Mouse (Mus musculus): ENCODE results near the gene Actb. TPM values are rescaled to one million over a fixed set of nuclear protein-coding genes. Genes with fewer than 3 reads are reported as not detected.

Actb gene
- polyA plus RNA-seq, 1 experiment from 2014 or later, result 2,926 TPM

DNA sequence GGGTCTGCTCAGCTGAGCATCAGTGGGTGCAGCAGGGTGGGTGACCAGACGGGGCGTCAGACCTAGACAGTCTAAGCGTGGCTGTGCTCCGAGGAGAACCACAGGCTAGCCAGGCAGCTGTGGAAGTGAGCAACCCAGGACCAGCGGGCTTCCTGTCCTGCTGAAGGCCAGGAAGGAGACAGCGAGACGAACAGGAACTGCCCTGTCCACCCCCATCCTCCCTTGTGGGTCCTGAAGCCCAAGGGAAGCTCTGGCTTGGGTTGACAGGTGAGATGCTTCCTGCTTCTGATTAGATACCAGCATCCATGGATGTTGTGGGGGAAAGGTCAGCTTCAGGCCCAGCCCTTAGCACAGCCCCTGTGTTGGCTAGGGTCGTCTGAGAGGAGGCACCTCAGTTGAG lies 24.6 kb downstream of the Actb start:
- ATAC-seq, result no peak
- CTCF ChIA-PET, result interaction anchor here (0.9 kb wide), 1 partner anchor 50 kb away, joined by 5 read pairs; no protein-coding TSS in a partner anchor
- DNase-seq (ENCODE audit: low read depth, low spot score), result no peak
- POLR2A ChIA-PET, result no interaction called here
- in situ Hi-C loops (cut with MboI; ENCODE audit: low pct_unique_long_range_greater_than_20kb), result no loop called here
- no peaks in the 10 kb centered on the region for H3K27me3 ChIP-seq
- no peak for TF ChIP-seq CTCF (IDR thresholded peaks at IDR 0.05)

DNA sequence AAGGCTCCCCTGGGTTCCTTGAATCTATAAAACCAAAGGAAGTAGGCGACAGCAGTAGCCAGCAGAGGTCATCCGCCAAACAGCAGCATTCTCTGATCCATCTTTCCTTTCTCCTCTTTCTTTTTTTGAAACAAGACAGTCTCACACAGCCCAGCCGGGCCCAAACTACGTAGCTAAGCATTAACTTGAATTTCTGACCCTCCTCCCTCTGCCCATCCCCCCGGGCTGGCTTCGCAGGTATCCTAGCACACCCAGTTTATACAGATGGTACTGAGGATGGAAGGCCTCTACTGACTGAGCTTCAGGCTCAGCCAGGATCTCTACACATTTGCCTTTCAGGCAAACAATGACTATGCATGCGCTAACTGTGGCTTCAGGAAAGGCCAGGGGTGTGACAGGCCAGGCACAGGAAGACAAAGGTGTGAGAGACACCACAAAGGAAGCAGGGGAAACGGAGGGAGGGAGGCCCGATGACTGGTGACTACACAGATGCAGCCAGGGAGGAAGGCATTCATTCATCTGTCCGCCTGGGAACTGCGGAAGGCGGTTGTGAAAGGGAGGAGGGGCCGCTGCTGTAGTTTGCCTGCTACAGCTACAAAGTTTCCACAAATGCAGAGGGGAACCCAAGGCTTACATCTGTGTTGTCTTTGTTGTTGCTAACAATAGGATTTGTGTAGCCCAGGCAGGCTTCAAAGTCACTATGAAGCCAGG lies 25.6 kb downstream of the Actb start:
- DNase-seq (ENCODE audit: low read depth, low spot score) (no peak), ATAC-seq (no peak)
- in situ Hi-C loops (cut with MboI; ENCODE audit: low pct_unique_long_range_greater_than_20kb), result no loop called here
- no peak for TF ChIP-seq CTCF (IDR thresholded peaks at IDR 0.05)
- POLR2A ChIA-PET, result interaction anchor here (0.7 to 1.5 kb wide), 2 partner anchors 11 to 46 kb away, joined by 3 to 5 read pairs; no protein-coding TSS in a partner anchor
- H3K27me3 ChIP-seq, result no peaks in the 10 kb centered on the region
- CTCF ChIA-PET, result interaction anchor here (0.8 to 3.5 kb wide), 4 partner anchors 17 to 55 kb away, joined by 3 to 19 read pairs (median 11); no protein-coding TSS in a partner anchor

GRCm38 (mm10) chr5:142880246-142880645 lies 26.3 kb downstream of the Actb start:
- ChIA-PET CTCF (interaction anchor here (0.8 to 3.5 kb wide), 7 partner anchors 7 to 156 kb away, joined by 3 to 19 read pairs (median 5); partner anchors contain the start of gene Fbxl18), POLR2A (interaction anchor here (1.5 kb wide), 1 partner anchor 47 kb away, joined by 3 read pairs; no protein-coding TSS in a partner anchor)
- TF ChIP-seq CTCF (IDR thresholded peaks at IDR 0.05), result no peak
- no peak for DNase-seq (ENCODE audit: low read depth, low spot score)
- no peak for ATAC-seq
- H3K27me3 ChIP-seq, result no peaks in the 10 kb centered on the region
- in situ Hi-C loops (cut with MboI; ENCODE audit: low pct_unique_long_range_greater_than_20kb), result no loop called here

DNA sequence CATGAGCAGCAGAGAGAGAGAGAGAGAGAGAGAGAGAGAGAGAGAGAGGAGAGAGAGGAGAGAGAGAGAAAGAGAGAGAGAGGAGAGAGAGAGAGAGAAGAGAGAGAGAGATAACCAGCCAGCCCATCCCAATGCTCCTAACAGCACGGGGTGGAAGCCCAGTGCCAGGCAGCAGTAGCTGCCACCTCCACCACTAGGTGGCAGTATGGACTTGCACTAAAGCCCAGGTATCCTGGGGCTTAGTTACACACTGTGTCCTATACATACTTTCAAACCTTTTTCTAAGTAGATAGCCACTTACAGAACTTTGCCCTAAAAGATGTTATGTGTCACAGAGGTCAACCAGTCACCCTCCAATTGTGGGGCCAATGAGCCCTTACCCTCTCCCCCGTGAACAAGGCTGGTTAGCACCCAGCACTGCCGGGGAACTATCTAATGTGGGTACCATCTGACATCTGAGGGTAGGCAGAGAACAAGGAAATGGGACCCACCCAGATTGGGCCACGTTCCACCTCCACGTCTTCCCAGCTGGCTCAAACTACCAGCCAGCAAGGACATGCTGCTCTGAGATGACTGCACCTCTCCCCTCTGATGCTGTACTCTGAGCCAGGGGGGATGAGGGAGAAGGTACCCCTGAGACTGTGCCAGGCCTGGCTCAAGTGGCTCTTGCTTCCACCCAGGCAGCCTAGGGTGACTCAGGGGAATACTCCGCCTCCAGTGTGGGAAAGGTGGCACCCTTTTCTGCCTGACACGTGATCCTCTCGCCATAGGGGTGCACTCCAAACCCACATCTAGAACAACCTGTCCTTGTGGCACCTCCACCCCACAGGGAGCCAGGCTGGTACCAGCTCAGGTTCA lies 27.0 kb downstream of the Actb start:
- ChIA-PET POLR2A (interaction anchor here (0.6 to 1.5 kb wide), 4 partner anchors 23 to 54 kb away, joined by 3 to 7 read pairs (median 5); no protein-coding TSS in a partner anchor), CTCF (interaction anchor here (0.6 to 3.5 kb wide), 11 partner anchors 8 to 210 kb away, joined by 3 to 19 read pairs (median 5); partner anchors contain the start of gene Fbxl18)
- TF ChIP-seq CTCF (IDR thresholded peaks at IDR 0.05), result no peak
- DNase-seq (ENCODE audit: low read depth, low spot score), result peak; percentile 47
- no peaks in the 10 kb centered on the region for H3K27me3 ChIP-seq
- peak; percentile 65 for ATAC-seq
- in situ Hi-C loops (cut with MboI; ENCODE audit: low pct_unique_long_range_greater_than_20kb), result loop anchor here (10.0 kb wide), 1 partner anchor 315 kb away; no protein-coding TSS in a partner anchor

DNA sequence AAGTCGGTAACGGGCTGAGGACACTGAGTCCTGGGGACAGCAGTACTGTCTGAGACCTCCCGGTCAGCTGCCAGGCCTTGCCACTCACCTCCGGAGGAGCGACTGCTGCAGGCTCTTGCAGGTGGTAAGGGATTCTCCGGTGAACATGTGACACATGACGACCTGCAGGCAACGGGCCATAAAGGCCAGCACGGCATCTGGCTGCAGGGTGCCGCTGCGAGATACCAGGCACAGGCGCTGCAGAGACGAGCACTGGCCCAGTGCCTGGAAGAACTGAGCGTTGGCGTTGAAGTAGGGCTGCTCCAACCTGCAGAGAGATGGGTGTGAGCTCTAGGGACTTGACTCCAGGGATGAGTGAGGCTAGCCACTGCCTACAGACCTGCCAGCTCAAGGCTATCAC lies 28.0 kb downstream of the Actb start:
- H3K27me3 ChIP-seq, result no peaks in the 10 kb centered on the region
- in situ Hi-C loops (cut with MboI; ENCODE audit: low pct_unique_long_range_greater_than_20kb), result loop anchor here (10.0 kb wide), 1 partner anchor 314 kb away; no protein-coding TSS in a partner anchor
- POLR2A ChIA-PET, result interaction anchor here (0.6 to 1.4 kb wide), 4 partner anchors 24 to 55 kb away, joined by 4 to 7 read pairs (median 5); no protein-coding TSS in a partner anchor
- DNase-seq (ENCODE audit: low read depth, low spot score) (no peak), ATAC-seq (no peak)
- CTCF ChIA-PET, result interaction anchor here (0.6 to 3.5 kb wide), 14 partner anchors 9 to 209 kb away, joined by 3 to 19 read pairs (median 6); partner anchors contain the start of gene Fbxl18
- no peak for TF ChIP-seq CTCF (IDR thresholded peaks at IDR 0.05)

DNA sequence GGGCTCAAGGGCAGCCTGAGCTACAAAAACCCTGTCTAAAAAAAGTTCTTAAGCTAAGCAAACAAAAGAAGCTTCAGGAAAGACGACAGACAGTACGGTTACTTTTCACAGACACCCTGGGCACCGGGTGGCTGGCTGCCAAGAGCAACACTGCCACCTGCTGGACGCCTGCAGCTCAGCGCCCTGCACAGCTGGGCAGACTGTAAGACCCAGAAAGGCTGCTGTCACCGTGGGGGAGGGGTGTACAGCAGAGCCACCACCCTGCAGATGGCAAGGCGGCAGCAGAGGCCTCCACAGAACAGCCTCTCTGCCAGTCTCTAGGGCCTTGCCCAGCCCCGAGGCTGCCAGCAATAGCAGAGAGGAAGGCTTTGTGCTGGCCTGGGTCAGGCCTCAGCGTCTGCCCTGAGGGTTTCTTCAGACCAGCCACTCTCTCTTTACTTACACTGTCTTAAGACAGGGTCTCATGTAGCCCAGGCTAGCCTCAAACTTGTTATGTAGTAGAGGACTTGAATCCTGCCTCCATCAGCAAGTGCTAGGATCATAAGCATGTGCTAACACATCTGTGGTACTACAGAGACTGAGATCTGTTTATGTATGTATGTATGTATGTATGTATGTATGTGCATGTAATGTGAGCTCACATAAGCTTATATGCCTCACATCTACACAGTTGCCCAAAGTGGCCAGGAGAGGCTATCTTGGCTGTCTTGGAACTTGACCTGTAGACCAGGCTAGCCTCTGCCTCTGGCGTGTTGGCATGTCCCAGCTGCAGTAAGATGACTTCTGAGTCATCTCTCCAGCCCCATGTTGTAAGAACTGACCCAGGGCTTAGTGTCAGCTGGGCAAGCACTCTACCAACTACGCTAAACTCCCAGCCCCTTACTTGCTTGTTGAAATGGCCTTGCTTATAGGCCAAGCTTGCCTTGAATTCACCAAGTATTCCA lies 28.9 kb downstream of the Actb start:
- no peak for TF ChIP-seq CTCF (IDR thresholded peaks at IDR 0.05)
- POLR2A ChIA-PET, result interaction anchor here (1.0 to 1.4 kb wide), 4 partner anchors 28 to 61 kb away, joined by 3 to 5 read pairs (median 4); no protein-coding TSS in a partner anchor
- ATAC-seq, result peak; percentile 52
- in situ Hi-C loops (cut with MboI; ENCODE audit: low pct_unique_long_range_greater_than_20kb), result loop anchor here (10.0 kb wide), 1 partner anchor 313 kb away; no protein-coding TSS in a partner anchor
- DNase-seq (ENCODE audit: low read depth, low spot score), result peak; percentile 38
- CTCF ChIA-PET, result interaction anchor here (0.8 to 3.5 kb wide), 16 partner anchors 10 to 208 kb away, joined by 3 to 19 read pairs (median 4); no protein-coding TSS in a partner anchor
- no peaks in the 10 kb centered on the region for H3K27me3 ChIP-seq

- DNase-seq (ENCODE audit: low read depth, low spot score), result no peak
- CTCF ChIA-PET, result interaction anchor here (0.8 to 3.5 kb wide), 12 partner anchors 11 to 159 kb away, joined by 3 to 14 read pairs (median 5); no protein-coding TSS in a partner anchor
- POLR2A ChIA-PET, result interaction anchor here (1.0 to 1.1 kb wide), 3 partner anchors 29 to 60 kb away, joined by 3 to 5 read pairs (median 3); no protein-coding TSS in a partner anchor
- TF ChIP-seq CTCF (IDR thresholded peaks at IDR 0.05), result no peak
- H3K27me3 ChIP-seq, result no peaks in the 10 kb centered on the region
- in situ Hi-C loops (cut with MboI; ENCODE audit: low pct_unique_long_range_greater_than_20kb), result loop anchor here (10.0 kb wide), 1 partner anchor 312 kb away; no protein-coding TSS in a partner anchor
- no peak for ATAC-seq
These were observed 29.7 kb downstream of the Actb start for GRCm38 (mm10) chr5:142876896-142877295.

GRCm38 (mm10) chr5:142875513-142875905 lies 31.0 kb downstream of the Actb start:
- TF ChIP-seq CTCF (IDR thresholded peaks at IDR 0.05), result no peak
- no peak for ATAC-seq
- no peak for DNase-seq (ENCODE audit: low read depth, low spot score)
- in situ Hi-C loops (cut with MboI; ENCODE audit: low pct_unique_long_range_greater_than_20kb), result loop anchor here (10.0 kb wide), 1 partner anchor 311 kb away; no protein-coding TSS in a partner anchor
- CTCF ChIA-PET, result interaction anchor here (3.5 kb wide), 1 partner anchor 107 kb away, joined by 13 read pairs; no protein-coding TSS in a partner anchor
- POLR2A ChIA-PET, result no interaction called here
- no peaks in the 10 kb centered on the region for H3K27me3 ChIP-seq
